Mouse (Mus musculus): ENCODE data around the gene Stoml1. TPM values are rescaled to one million over a fixed set of nuclear protein-coding genes. Genes with fewer than 3 reads are reported as not detected.

Stoml1 gene
- polyA plus RNA-seq, 1 experiment from 2014 or later = 97.2 TPM

GRCm38 (mm10) chr9:58276346-58276745 is 23.4 kb downstream of the Stoml1 start:
- 55% methylated on average over 5 of the region's 5 CpGs for WGBS

GRCm38 (mm10) chr9:58278313-58278712 is 25.3 kb downstream of the Stoml1 start:
- H3K9ac ChIP-seq (replicated peaks) = no peak overlapping the region
- no peaks in the 10 kb centered on the region for H3K27me3 ChIP-seq
- no peaks in the 10 kb centered on the region for H3K36me3 ChIP-seq
- H3K9me3 ChIP-seq = no peaks in the 10 kb centered on the region
- peaks cover 8% of the 10 kb centered on the region; the same call in 1 of the 2 replicates for H3K4me1 ChIP-seq (replicated peaks)
- no peak overlapping the region for H3K4me3 ChIP-seq (replicated peaks)
- no peak overlapping the region for H3K4me2 ChIP-seq (replicated peaks)
- H3K27ac ChIP-seq = no peak overlapping the region
- 95% methylated on average over 4 of the region's 4 CpGs for WGBS
- no peak for ATAC-seq

More at GRCm38 (mm10) chr9:58276346-58276745, 23.4 kb downstream of the Stoml1 start:
- no peaks in the 10 kb centered on the region for H3K36me3 ChIP-seq
- H3K4me1 ChIP-seq (replicated peaks) = peaks cover 8% of the 10 kb centered on the region; the same call in 1 of the 2 replicates
- no peaks in the 10 kb centered on the region for H3K9me3 ChIP-seq
- no peaks in the 10 kb centered on the region for H3K27me3 ChIP-seq
- H3K4me2 ChIP-seq (replicated peaks) = no peak overlapping the region
- no peak for ATAC-seq
- no peak overlapping the region for H3K9ac ChIP-seq (replicated peaks)
- H3K4me3 ChIP-seq (replicated peaks) = no peak overlapping the region
- H3K27ac ChIP-seq = no peak overlapping the region

- no peaks in the 10 kb centered on the region for H3K36me3 ChIP-seq
- no peak overlapping the region for H3K4me2 ChIP-seq (replicated peaks)
- H3K4me1 ChIP-seq (replicated peaks) = peaks cover 8% of the 10 kb centered on the region; the same call in 1 of the 2 replicates
- ATAC-seq = no peak
- WGBS = 49% methylated on average over 4 of the region's 4 CpGs
- H3K27me3 ChIP-seq = no peaks in the 10 kb centered on the region
- no peak overlapping the region for H3K4me3 ChIP-seq (replicated peaks)
- H3K9ac ChIP-seq (replicated peaks) = no peak overlapping the region
- H3K9me3 ChIP-seq = no peaks in the 10 kb centered on the region
- H3K27ac ChIP-seq = no peak overlapping the region
Observed at GRCm38 (mm10) chr9:58278821-58279723, 26.1 kb downstream of the Stoml1 start.

GRCm38 (mm10) chr9:58279780-58280179 is 26.8 kb downstream of the Stoml1 start:
- Histone ChIP-seq H3K27ac (no peak overlapping the region), H3K4me1 (replicated peaks) (peaks cover 8% of the 10 kb centered on the region; the same call in 1 of the 2 replicates), H3K9me3 (no peaks in the 10 kb centered on the region), H3K36me3 (no peaks in the 10 kb centered on the region), H3K4me2 (replicated peaks) (no peak overlapping the region), H3K27me3 (no peaks in the 10 kb centered on the region), H3K4me3 (replicated peaks) (no peak overlapping the region), H3K9ac (replicated peaks) (no peak overlapping the region)
- no peak for ATAC-seq
- 76% methylated on average over 5 of the region's 5 CpGs for WGBS

DNA sequence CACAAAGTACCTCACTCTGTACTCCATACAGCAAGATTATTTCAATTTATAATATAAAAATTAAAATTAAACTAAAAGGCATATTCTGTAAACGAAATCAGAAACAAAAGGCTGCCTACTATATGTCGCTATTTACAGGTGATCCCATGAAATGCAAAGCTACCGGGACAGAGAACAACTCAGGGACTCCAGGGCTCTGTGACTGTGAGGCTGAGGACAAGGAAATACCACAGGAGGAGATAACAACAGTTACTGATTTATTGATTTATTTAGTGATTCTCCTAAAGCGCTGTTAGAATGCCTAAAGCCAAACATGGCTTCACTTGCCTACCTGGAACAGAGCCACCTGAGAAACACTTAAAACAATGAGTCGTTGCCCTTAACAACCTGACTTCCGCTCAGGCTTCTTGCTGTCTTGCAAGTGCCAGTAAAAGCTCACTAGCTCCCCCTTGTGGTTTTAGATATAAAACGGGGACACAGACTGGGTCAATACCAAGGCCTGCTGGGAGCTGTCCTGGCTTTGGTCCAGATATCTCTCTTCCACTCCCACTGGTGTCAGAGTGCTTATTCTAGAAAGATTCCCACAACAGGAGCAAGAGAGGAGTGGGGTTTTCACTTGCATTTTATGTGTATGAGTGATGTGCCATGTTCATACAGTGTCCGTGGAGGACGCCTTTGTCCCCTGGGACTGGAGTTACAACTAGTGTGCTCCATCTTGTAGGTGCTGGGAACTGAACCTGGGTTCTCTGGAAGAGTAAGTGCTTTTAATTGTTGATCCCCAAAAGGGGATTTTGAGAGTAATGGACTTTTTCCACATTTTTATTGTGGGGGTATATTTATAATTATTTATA is 27.5 kb downstream of the Stoml1 start:
- Histone ChIP-seq H3K4me1 (replicated peaks) (peaks cover 5% of the 10 kb centered on the region; the same call in 1 of the 2 replicates), H3K27me3 (no peaks in the 10 kb centered on the region), H3K9me3 (no peaks in the 10 kb centered on the region), H3K9ac (replicated peaks) (no peak overlapping the region), H3K36me3 (no peaks in the 10 kb centered on the region), H3K4me3 (replicated peaks) (no peak overlapping the region), H3K27ac (no peak overlapping the region), H3K4me2 (replicated peaks) (no peak overlapping the region)
- WGBS = 35% methylated on average over 9 of the region's 9 CpGs
- ATAC-seq = peak; percentile 72

- Histone ChIP-seq H3K4me1 (replicated peaks) (peaks cover 3% of the 10 kb centered on the region; the same call in 1 of the 2 replicates), H3K27ac (no peak overlapping the region), H3K4me3 (replicated peaks) (no peak overlapping the region), H3K27me3 (no peaks in the 10 kb centered on the region), H3K9me3 (no peaks in the 10 kb centered on the region), H3K4me2 (replicated peaks) (no peak overlapping the region), H3K9ac (replicated peaks) (no peak overlapping the region), H3K36me3 (no peaks in the 10 kb centered on the region)
- WGBS = 58% methylated on average over 3 of the region's 3 CpGs
- no peak for ATAC-seq
Observed at GRCm38 (mm10) chr9:58281597-58281996, 28.6 kb downstream of the Stoml1 start.

- H3K27ac ChIP-seq = no peak overlapping the region
- no peaks in the 10 kb centered on the region for H3K27me3 ChIP-seq
- no peak overlapping the region for H3K4me3 ChIP-seq (replicated peaks)
- no peaks in the 10 kb centered on the region for H3K36me3 ChIP-seq
- 84% methylated on average over 7 of the region's 7 CpGs for WGBS
- H3K9ac ChIP-seq (replicated peaks) = no peak overlapping the region
- H3K4me2 ChIP-seq (replicated peaks) = no peak overlapping the region
- H3K9me3 ChIP-seq = no peaks in the 10 kb centered on the region
- no peak for ATAC-seq
- H3K4me1 ChIP-seq (replicated peaks) = peaks cover 3% of the 10 kb centered on the region; the same call in 1 of the 2 replicates
Observed at GRCm38 (mm10) chr9:58283431-58283830, 30.5 kb downstream of the Stoml1 start.

GRCm38 (mm10) chr9:58289090-58289489 is 36.1 kb downstream of the Stoml1 start:
- Histone ChIP-seq H3K36me3 (no peaks in the 10 kb centered on the region), H3K27me3 (no peaks in the 10 kb centered on the region), H3K4me1 (replicated peaks) (no peaks in the 10 kb centered on the region), H3K4me3 (replicated peaks) (no peak overlapping the region), H3K9ac (replicated peaks) (no peak overlapping the region), H3K27ac (no peak overlapping the region), H3K9me3 (no peaks in the 10 kb centered on the region), H3K4me2 (replicated peaks) (no peak overlapping the region)
- ATAC-seq = no peak
- WGBS = 87% methylated on average over 1 of the region's 1 CpGs

- Histone ChIP-seq H3K4me3 (replicated peaks) (no peak overlapping the region), H3K9me3 (no peaks in the 10 kb centered on the region), H3K9ac (replicated peaks) (no peak overlapping the region), H3K4me1 (replicated peaks) (no peaks in the 10 kb centered on the region), H3K27ac (no peak overlapping the region), H3K27me3 (no peaks in the 10 kb centered on the region), H3K4me2 (replicated peaks) (no peak overlapping the region), H3K36me3 (no peaks in the 10 kb centered on the region)
- WGBS = 81% methylated on average over 2 of the region's 2 CpGs
- no peak for ATAC-seq
Observed at GRCm38 (mm10) chr9:58289901-58290300, 36.9 kb downstream of the Stoml1 start.

DNA sequence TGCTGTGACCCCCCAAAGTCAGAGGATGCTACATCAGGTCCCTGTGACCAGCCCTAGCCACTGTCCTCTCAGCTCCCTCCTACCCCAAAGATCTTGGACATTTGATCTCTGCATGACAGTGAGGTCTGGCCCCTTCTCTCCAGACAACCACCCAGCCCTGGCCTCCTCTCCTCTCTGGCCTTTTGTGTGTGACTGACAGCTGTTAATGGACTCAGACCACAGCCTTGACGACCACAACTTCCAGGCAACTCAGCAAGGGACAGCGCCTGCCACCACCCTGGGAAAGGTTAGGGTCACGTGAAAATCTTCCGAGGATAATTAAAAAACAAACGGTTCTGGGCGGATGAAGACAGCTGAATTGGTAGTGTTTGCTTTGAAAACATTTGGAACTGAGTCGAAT is 41.6 kb downstream of the Stoml1 start:
- Histone ChIP-seq H3K27ac (no peak overlapping the region), H3K4me2 (replicated peaks) (no peak overlapping the region), H3K9ac (replicated peaks) (no peak overlapping the region), H3K4me3 (replicated peaks) (no peak overlapping the region), H3K27me3 (no peaks in the 10 kb centered on the region), H3K9me3 (no peaks in the 10 kb centered on the region), H3K36me3 (no peaks in the 10 kb centered on the region), H3K4me1 (replicated peaks) (peaks cover 9% of the 10 kb centered on the region)
- ATAC-seq = no peak
- WGBS = 48% methylated on average over 7 of the region's 7 CpGs

- H3K27ac ChIP-seq = no peak overlapping the region
- no peak overlapping the region for H3K4me3 ChIP-seq (replicated peaks)
- H3K36me3 ChIP-seq = no peaks in the 10 kb centered on the region
- no peaks in the 10 kb centered on the region for H3K9me3 ChIP-seq
- WGBS = 76% methylated on average over 3 of the region's 3 CpGs
- no peaks in the 10 kb centered on the region for H3K27me3 ChIP-seq
- no peak overlapping the region for H3K9ac ChIP-seq (replicated peaks)
- no peak for ATAC-seq
- H3K4me2 ChIP-seq (replicated peaks) = no peak overlapping the region
- peaks cover 9% of the 10 kb centered on the region for H3K4me1 ChIP-seq (replicated peaks)
Observed at GRCm38 (mm10) chr9:58295345-58295744, 42.4 kb downstream of the Stoml1 start.
